Mouse (Mus musculus) adrenal gland, postnatal 10 days (tissue): ENCODE results near the gene Use1. TPM values are rescaled to one million over a fixed set of nuclear protein-coding genes. Genes with fewer than 3 reads are reported as not detected.
A peak's percentile ranks its signal among the peaks of the same experiment; 100 is the strongest.

Source experiments
- DNase-seq: peaks from one replicate; pipeline ENCODE4 v3.0.0; 2021; ENCODE audit warnings: mixed read lengths
- total RNA-seq, 2 experiments: library from RNA; stranded (reverse); gene quantifications; 2 replicates each; pipeline ENCODE4 v1.2.3; 2021

The Use1 gene
- total RNA-seq, 2 experiments from 2014 or later: 170 to 185 TPM

DNA sequence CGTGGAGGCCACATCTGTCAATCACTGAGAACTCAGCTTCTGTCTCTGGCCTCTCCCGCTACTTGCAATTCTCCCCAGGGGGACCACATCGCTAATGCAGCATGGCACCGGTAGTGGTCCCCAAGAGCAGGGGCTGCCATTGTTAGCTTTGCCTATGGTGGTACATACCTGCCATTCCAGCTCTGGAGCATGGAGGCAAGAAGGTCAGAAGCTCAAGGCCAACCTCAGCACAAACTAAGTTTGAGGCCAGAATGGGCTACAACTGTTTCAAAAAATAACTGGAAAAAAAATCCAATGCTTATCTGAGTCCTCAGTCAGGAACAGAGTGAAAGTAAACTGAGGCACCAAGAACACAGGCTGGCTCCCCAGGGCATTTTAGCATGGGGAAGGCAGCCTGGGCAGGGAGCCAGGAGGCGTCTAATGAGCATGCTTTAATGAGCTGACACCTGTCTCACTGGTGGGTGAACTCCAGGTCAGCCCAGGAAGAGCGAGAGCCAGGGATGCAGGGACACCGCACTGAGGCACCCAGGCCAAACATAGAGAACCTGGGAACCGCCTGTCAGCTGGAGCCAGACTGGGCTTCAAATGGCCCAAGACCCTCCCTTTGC is 9.9 kb downstream of the Use1 start:
- DNase-seq: no peak

DNA sequence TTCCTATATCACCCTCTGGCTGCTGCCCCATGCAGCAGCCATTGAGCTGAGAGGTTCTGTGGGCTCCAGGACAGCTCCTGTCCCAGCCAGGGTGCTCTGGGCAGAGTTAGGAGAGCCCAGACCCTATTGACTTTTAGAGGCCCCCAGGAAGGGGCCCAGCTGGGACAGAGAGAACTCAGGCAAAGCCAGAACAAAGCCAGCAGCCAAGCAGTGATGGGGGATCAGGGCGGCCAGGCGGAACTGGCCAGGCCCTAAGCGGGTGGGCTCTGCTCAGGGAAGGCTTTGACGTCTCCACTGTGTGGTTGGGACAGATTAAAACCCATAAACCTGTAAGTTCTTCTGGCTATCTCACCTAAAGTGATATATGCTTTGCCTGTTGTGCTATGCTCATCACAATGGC is 12.4 kb downstream of the Use1 start:
- DNase-seq: no peak

DNA sequence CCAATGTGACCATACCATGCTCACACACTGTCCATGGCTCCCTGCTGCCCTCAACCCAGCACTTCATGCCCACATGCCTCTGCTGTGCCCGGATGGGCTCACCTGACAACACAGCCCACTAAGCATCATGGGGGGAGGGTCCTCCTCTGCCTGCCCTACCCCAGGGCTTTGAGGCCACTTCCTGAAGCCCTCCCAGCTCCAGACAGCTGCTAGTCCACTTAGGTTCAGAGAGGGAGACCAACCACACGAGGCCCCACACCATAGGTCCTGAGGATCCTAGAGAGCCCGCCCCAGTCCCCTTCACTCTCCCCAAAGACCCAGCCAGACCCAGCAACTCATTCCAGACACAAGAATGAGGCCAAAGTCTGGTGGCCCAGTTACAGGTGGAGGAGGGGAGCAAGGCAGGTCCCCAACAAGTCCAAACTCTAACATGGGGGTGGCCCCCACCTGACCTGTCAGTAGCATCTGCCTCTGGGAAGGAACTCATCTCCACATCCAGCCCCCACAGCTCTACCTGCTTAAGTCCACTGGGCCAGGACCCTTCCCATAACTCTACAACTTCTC is 12.9 kb downstream of the Use1 start:
- DNase-seq: no peak

DNA sequence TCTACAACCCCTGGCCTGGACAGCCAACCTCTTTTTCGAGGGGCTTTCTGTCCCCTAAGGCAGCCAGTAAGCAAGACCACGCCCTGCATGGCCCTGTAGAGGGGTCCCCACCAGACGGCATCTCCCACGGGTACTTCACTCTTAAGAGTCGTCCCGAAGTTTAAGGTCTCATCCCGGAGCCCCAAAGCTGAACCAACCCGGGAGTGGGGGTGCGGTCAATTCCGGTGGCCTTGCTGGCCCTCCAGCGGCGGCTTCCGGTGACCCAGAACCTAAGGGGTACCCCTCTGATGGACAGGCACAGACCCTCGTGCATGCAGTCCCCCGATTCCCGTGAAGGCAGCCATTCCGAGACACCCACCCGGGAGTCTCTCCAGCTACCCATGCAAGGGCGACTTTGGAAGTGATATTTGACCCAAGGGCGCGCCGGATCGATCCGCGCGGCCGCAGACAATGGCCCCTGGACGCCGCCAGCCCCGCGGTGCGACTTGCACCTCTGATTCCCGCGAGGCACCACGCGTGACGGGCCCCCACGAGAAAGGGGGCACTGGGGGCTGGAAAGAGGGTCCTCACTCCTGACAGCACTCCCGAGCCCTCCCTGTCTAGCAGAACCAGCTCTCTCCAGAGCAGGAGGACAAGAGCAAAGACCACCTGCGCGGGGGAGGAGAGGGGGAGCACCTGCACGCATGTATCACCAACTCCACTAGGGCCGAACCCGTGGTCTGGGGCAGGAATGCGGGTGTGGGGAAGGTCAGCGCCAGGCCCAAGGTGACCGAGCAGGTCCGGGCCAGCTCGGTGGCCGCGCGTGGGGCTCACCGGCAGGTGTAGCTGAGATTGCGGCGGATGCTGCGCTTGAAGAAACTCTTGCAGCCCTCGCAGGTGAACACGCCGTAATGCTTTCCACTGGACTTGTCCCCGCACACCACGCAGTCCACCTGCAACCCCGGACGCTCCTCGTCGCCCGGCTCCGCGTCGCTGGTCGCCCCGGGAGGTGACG is 13.8 kb downstream of the Use1 start:
- DNase-seq: peak; percentile 62

DNA sequence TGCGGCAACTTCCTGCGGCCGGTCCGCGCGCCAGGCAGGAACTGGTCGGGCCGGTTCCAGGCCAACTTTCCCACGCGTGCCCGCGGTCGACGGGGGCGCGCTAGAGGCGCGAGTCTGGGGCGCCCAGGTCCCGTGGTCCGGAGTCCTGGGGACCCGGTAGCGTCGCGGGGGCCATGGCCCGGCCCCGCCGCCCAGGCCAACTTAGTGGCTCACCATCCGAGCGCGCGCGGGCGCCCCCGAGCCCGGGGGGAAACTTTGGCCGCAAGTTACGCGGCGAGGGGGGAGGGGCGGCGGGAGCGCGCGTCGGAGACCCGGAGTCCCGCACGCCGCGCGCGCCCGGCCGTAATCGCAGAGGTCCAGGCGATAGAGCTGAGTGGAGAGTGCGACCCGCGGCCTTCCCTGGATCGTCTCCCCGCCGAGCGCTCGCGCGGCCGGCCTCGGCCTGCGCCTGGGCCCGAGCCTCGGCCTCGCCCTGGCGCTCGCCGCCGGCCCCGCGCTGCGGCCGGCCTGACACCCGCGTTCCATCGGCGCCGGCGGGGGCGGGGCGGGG is 14.8 kb downstream of the Use1 start, which contains the start of gene Nr2f6:
Gene Nr2f6 (minus strand): TSS at position 540 of the 550 bp plus-strand sequence.
- DNase-seq: peak; percentile 82

DNA sequence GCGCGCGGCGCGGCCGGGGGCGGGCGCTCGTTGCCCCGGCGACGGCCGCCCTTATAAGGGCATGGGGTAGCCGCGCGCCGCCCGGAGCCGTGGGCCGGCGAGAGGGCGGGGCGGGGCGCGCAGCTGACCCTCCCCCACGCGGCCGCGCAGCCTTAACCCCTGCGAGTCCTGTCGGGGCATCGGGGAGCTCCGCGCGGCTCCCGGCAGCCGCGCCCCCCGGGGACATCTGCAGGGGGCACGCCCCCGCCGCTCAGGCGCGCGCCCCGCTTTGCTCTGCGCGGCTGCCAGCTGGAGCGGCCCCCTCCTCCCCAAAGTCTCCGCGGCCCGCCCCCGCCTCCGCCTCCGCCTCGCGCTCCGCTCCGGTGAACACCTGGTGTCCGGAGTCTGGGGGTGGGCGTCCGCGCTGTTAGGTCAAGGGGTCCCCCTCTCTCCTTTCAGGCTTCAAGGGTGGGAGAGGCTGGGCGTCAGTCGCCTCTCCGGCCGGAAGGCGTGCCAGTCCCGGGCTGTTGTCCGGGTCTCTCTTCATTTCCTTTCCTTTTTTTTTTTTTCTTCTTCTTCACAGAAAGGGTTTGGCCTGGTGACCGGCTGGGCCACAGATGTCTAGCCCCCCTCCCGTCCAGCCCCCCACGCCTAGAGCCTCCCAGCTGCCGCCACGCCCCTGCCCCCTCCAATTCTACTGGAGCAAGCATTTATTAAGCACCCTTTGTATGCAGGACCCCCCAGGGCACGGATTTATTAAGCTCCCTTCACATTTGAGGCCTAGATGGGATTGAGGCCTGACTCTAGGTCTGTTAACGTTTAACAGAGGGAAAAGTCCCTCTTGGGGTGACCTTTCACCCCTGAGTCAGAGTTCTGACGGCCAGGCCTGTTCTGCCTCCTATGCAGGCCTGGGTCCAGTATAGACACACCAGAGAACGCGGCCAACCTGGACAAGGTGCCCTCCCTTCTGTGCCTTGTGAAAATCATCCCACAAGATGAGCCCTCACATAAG is 15.6 kb downstream of the Use1 start:
- DNase-seq: peak; percentile 94

DNA sequence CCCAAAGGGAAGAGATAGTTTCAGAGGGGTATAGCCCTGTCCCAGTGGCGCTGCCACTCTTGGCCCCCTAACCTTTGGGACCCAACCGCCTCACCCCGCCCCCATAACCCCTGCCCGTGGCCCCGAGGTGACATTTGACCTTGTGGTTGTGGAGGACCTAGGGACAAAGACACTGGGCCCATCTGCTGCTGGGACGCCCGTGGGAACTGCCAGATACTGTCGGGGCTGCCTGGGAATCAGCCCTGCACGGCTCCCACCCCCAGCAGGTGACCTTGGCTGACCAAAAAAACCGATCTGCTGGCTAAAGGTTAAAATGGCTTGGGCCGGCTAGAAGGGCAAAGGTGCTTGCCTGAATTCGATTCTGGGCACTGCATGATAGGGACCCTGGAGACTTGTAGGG is 16.7 kb downstream of the Use1 start:
- peak; percentile 63 for DNase-seq

DNA sequence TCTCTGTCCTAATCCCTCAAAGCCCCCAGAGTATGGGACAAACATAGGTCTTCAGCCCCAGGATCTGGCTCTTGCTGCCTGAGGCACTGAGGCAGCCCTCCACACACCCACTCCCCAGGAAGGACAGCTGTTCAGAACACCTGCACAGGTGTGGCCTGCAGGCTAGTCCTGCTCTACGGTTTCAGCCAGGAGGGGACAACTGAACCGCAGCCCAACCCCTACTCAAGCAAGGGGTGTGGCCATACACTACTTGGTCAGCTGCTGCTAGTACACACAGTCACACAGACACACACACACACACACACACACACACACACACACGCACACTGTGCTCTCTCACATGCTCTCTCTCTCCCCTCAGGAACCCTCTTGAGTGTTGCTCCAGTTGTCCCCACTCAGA is 17.2 kb downstream of the Use1 start:
- DNase-seq: no peak

DNA sequence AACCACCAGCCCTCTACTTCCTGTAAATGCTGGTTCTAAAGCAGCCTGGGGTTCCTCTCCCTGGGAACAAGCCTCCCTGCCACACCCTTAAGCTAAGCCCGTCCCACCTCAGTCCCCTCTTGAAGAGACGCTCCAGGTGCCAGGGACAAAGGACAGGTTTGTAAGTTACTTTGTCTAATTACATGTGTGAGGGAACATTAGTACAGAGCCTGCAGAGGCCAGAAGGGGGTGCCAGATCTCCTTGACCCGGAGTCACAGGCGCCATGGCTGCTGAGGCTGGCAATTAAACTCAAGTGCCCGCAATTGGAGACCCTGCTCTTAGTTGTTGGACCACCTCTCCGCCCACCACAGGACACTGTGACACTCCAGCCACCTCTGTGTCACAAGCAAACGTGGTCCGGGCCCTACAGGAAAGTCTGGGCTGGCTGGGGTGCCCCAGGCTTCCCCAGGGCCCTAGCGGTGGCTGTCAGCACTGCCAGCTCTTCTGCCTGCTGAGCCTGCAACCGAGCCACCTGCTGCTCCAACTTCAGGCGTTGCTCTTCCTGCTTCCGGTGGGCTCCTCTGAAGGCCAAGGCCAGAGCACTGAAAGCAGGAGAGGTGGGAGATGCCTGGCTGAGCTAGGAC is 18.7 kb downstream of the Use1 start:
- DNase-seq: peak; percentile 14

DNA sequence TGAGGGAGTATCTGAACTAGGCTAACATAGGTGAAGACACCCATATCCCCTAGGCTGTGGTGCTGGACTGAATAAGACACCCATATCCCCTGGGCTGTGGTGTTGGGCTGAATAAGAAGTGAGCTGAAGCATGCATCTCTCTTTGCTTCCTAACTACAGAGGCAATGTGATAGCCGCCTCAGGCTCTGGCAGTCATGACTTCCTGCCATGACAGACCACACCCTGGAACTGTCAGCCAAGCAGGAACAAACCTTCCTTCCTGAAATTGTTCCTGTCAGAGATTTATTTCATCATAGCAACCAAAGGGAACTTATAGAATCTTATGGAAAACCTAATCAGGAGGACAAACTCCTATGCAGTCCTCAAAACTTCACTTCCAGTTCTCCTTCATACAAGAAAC is 21.6 kb downstream of the Use1 start:
- DNase-seq: no peak

DNA sequence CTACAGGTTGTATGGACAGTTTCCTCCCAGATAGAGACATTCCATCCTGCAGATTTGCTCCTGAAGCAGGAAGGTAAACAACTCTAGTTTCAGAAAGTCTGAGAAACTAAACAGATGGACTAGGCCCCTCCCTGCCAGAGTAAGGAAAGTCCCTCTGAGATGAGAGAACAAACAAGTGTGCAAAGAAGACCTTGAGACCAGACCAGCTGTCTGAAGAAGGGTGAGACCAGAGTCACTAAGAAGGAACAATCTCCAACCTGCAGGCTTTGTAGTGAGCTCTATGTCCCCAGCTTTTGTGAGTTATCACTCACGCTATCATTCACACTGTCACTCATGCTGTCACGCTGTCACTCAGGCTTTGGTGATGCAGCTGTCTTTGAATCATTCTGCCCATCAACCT is 25.0 kb downstream of the Use1 start:
- no peak for DNase-seq

DNA sequence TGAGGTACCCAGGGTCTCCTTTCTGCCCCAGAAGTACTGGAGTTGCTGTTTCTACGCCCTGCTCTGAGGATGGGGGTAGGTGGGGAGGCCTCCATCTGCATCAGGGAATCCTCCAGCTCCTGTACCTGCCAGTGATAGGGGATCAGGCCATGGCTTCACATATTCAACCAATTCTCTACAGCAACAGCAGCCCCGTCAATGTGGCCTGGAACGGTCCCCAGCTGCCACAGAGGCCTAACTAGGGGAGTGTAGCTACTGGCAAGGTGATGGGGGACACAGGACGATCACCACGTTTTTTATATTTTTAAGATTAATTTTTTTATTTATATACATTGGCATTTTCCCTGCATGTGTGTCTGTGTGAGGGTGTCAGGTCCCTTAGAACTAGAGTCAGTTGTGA is 25.7 kb downstream of the Use1 start:
- no peak for DNase-seq

DNA sequence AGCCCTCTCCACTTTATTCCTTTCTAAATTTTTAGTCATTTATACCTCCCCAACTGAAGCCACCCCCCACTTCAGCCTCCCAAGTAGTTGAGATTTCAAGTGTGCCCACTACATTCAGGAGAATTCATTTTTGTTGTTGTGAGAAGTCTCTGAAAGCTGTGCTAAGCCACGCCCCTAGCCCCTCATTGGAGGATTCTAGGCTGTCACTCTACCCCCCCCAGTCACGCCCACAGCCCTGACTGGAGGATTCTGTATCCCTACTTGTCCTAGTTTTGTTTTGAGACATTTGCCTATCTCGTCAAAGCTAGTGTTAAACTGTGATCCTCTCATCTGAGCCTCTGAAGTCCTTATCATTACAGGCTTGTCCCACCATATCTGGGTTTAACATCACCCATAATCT is 26.2 kb downstream of the Use1 start:
- peak; percentile 56 for DNase-seq

DNA sequence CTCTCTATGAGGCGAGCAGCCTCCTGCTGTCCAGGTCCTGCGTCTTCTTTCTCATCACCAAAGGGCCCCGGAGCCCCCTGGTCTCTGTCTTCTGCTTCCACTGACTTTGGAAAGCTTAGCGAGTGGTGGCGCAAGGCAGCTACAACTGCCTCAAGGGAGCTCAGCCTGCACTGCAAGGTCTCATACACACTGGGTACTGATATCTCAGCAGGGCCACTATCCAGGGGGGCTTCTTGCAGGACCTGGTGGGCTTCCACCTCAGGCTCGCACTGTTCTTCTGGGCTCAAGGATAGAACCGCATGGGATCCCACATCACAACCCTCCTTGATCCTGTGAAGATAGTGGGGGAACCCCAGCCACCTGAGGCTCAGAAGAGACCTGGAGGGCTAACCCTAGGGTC is 27.8 kb downstream of the Use1 start:
- no peak for DNase-seq

DNA sequence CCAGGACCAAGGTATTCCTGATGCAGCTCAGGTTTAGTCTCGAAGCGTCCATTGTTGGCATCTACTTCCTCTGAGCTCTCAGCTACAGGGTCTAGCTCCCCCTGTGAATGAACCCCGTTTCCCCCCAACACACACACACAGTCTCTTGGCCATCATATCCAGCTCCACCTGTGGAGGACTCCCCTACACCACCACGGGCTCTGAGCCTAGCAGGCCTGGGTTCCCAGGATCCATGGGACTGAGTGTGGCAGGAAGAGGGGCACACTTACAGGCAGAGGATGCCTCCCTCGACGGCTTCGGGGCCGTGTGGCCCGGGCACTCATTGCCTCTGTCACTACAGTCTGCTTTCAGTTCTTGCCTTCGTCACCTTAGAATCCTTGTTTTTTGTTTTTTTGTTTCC is 28.4 kb downstream of the Use1 start:
- no peak for DNase-seq

DNA sequence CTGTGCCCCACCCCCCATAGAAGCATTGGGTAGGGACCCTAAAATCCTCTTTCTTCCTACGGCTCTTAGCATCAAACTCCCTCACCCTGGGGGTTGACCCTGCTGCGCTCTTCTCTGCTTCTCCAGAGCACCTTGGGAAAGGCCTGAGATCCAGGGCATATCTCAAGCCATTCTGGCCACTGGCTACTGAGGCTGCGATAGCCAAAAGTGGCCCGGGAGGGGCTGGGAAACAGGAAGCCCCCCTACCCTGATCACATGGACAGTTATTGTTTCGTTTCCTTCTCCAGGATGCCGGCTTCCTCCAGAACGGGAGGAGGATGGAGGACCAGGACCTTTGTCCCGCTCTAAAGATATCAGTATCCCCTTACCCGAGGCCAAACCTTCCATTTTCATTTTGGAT is 29.0 kb downstream of the Use1 start, which contains the start of gene Ushbp1:
Gene Ushbp1 (minus strand): TSS at position 174 of the 400 bp plus-strand sequence.
- DNase-seq: peak; percentile 50

DNA sequence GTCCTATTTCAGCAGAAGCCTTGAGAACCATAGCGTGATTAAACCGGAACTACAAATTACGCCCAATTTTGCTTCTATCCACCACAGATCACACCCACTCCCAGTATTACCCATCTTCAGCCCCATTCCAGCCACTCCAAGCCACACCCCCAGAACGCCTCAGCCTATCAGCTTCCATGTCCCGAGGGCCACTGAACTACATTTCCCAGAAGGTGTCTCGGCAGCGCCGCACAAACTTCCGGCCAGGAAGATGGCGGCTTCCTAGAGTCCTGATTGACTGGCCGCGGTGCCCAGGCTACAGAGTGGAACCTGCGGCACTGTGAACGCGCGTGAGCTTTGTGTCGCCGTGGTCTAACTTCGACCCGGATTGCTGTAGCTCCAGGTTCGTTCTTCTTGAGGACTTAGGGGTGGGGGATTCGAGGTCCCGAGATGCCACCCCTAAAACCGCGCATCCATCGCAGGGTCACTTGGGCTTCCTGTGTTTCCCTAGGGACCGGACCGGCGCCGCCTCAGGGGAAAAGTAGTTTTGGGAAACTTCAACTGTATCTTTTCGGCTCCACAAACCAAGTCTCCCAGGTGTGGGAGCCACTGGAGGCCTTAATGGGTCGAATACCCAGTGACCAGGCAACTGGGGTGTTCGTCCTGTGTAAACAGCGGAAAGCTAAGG is 30.1 kb downstream of the Use1 start, which contains the start of gene Babam1:
Gene Babam1 (plus strand): TSS at position 223 of the 667 bp plus-strand sequence.
- DNase-seq: peak; percentile 93

DNA sequence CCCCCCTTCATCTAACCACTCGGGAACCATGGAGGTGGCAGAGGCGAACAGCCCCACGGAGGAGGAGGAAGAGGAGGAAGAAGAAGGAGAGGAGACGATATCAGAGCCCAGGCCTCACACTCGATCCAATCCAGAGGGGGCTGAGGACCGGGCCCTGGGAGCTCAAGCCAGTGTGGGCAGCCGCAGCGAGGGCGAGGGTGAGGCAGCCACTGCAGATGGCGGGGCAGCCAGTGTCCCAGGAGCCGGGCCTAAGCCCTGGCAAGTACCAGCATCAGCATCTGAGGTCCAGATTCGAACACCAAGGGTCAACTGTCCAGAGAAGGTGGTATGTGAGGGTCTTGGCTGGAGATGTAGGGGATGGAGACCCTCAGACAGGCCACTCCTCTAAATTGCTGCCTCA is 31.1 kb downstream of the Use1 start:
- peak; percentile 5 for DNase-seq

DNA sequence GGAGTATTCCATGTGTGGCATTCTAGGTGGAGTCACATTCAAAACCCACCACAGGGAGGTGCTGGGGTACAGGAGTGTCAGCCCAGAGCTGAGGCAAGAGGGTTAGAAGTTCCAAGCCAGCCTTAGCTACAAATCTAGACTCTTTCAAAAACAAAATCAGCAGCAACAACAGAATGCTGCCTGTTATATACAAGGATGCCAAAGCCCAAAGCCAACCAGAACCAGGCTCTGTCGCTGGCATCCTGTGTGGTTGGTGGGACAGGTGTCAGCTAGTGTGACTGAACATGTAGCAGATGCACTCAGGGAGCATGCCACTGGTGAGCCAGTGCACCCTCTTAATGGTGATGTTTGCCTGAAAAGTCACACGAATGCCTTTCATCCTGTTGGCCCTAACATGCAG is 34.2 kb downstream of the Use1 start:
- no peak for DNase-seq

DNA sequence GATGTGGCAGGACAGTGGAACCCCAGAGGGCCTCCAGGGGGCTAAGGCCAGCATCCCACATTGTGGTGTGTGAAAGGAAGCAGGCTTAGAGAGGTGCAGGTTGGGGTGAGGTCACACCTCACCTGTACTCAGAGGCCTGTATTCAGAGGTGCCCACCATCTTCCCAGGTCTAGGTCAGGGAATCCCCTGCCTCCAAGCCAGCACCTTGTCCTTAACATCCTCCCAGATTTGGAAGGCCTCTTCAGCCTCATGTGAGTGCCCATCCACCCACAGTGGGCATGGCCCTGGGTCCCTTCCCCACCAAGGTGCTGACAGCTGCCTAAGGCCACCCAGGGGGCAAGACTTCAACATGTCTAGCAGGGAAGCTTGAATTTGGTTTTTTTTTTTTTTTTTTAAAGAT is 34.8 kb downstream of the Use1 start:
- DNase-seq: no peak
